In the genomic region with DNA sequence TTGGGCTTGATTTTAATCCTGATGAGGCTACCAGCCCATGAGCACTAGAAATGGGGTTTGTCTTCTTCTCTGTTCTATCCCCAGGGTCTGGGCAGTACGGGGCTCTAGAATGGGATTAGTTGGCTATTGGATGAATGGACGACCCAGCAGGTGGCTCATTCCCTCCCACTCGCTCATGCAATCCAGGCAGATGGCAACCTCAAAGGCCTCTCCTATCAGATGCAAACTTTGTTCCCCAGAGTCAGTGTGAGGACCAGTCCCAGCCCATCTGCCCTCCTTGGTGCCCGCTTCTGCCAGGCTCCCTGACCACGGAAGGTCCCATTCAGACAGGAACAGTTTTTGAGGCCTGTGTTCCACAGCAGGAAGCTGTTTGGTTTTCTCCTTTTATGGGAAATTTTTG, we compare ENCODE assay signal across 14 mouse cellular contexts.
DNase-seq lines count a peak whose midpoint lies in the region; ATAC-seq lines count a peak whose summit lies in the region.
"Had no signal": no experiment of that assay in that cellular context is flagged by ENCODE, and none has a peak within 500 bp of the region (broad histone marks: within the 10 kb centered on the region; RNA-seq: fewer than 3 reads in every experiment).

No protein-coding gene starts in this region.

- H3K4me1 ChIP-seq in forebrain, embryonic 10.5 days, result peaks cover 39% of the 10 kb centered on the region
- peaks cover 13% of the 10 kb centered on the region for H3K4me1 ChIP-seq in forebrain, embryonic 11.5 days (replicated peaks; ENCODE audit: control insufficient read depth, insufficient read depth, low read length)
- H3K4me1 ChIP-seq in hindbrain, embryonic 13.5 days (replicated peaks), result peaks cover 62% of the 10 kb centered on the region
- H3K4me1 ChIP-seq in midbrain, embryonic 16.5 days (ENCODE audit: control insufficient read depth, insufficient read depth, low read length), result peaks cover 29% of the 10 kb centered on the region

- H3K9me3 ChIP-seq in forebrain, embryonic 10.5 days, result no peaks in the 10 kb centered on the region
- H3K9me3 ChIP-seq in forebrain, embryonic 11.5 days (ENCODE audit: control insufficient read depth, low read length), result no peaks in the 10 kb centered on the region
- no peaks in the 10 kb centered on the region for H3K9me3 ChIP-seq in hindbrain, embryonic 13.5 days
- no peaks in the 10 kb centered on the region for H3K9me3 ChIP-seq in midbrain, embryonic 16.5 days (replicated peaks; ENCODE audit: control insufficient read depth, low read length, poor library complexity, severe bottlenecking)
- H3K9me3 ChIP-seq: embryonic facial prominence, embryonic 13.5 days; kidney, embryonic 15.5 days had no signal

- no peak overlapping the region for H3K4me2 ChIP-seq in forebrain, embryonic 11.5 days (ENCODE audit: low read depth, low read length, severe bottlenecking)
- H3K4me2 ChIP-seq in hindbrain, embryonic 13.5 days, result no peak overlapping the region
- H3K4me2 ChIP-seq in midbrain, embryonic 16.5 days (ENCODE audit: low read length), result no peak overlapping the region
- H3K4me2 ChIP-seq: embryonic facial prominence, embryonic 13.5 days; kidney, embryonic 15.5 days; lung, embryonic 14.5 days had no signal

- no peaks in the 10 kb centered on the region for H3K27me3 ChIP-seq in forebrain, embryonic 10.5 days (ENCODE audit: poor library complexity, severe bottlenecking)
- H3K27me3 ChIP-seq in forebrain, embryonic 11.5 days (ENCODE audit: control insufficient read depth, insufficient read depth, low read length), result no peaks in the 10 kb centered on the region
- no peaks in the 10 kb centered on the region for H3K27me3 ChIP-seq in hindbrain, embryonic 13.5 days
- no peaks in the 10 kb centered on the region for H3K27me3 ChIP-seq in midbrain, embryonic 16.5 days (ENCODE audit: control insufficient read depth, insufficient read depth, low read depth, low read length)
- H3K27me3 ChIP-seq: kidney, embryonic 15.5 days had no signal

- 36% methylated on average over 5 of the region's 5 CpGs for WGBS in forebrain, embryonic 10.5 days
- 26% methylated on average over 5 of the region's 5 CpGs for WGBS in forebrain, embryonic 11.5 days
- 16% methylated on average over 5 of the region's 5 CpGs for WGBS in hindbrain, embryonic 13.5 days
- WGBS in midbrain, embryonic 16.5 days, result 17% methylated on average over 5 of the region's 5 CpGs

- H3K4me3 ChIP-seq in forebrain, embryonic 10.5 days, result no peak overlapping the region
- H3K4me3 ChIP-seq in forebrain, embryonic 11.5 days (ENCODE audit: low read depth, low read length), result no peak overlapping the region
- H3K4me3 ChIP-seq in hindbrain, embryonic 13.5 days, result no peak overlapping the region
- no peak overlapping the region for H3K4me3 ChIP-seq in midbrain, embryonic 16.5 days (ENCODE audit: low read depth, low read length)
- H3K4me3 ChIP-seq: embryonic facial prominence, embryonic 13.5 days; kidney, embryonic 15.5 days had no signal

- DNase-seq in forebrain, embryonic 10.5 days (ENCODE audit: extremely low spot score, low spot score), result no peak
- no peak for DNase-seq in forebrain, embryonic 11.5 days (ENCODE audit: low spot score)
- DNase-seq in R1 (ENCODE audit: low read depth, low spot score), result peak; percentile 22
- DNase-seq in urinary bladder, adult 18-20 months (ENCODE audit: low spot score in 2 of 2), result no peak
- no peak for DNase-seq in gastrocnemius, postnatal 10 days
- DNase-seq: gastrocnemius, postnatal 14 days; heart, postnatal 10 days; lung, embryonic 14.5 days; thymus, adult 2 months had no signal

- peak overlapping the region; percentile 45 for H3K27ac ChIP-seq in forebrain, embryonic 10.5 days
- no peak overlapping the region for H3K27ac ChIP-seq in forebrain, embryonic 11.5 days (ENCODE audit: low read depth, low read length)
- peak overlapping the region; percentile 83 for H3K27ac ChIP-seq in hindbrain, embryonic 13.5 days
- peak overlapping the region; percentile 60 for H3K27ac ChIP-seq in midbrain, embryonic 16.5 days (ENCODE audit: low read length)
- H3K27ac ChIP-seq: embryonic facial prominence, embryonic 13.5 days; kidney, embryonic 15.5 days had no signal

- no peak overlapping the region for H3K9ac ChIP-seq in forebrain, embryonic 11.5 days (ENCODE audit: low read length)
- H3K9ac ChIP-seq in hindbrain, embryonic 13.5 days, result no peak overlapping the region
- no peak overlapping the region for H3K9ac ChIP-seq in midbrain, embryonic 16.5 days (ENCODE audit: low read depth, low read length)
- H3K9ac ChIP-seq: embryonic facial prominence, embryonic 13.5 days; kidney, embryonic 15.5 days; lung, embryonic 14.5 days had no signal

- ATAC-seq in forebrain, embryonic 11.5 days (replicated peaks; ENCODE audit: low FRiP score), result no peak
- no peak for ATAC-seq in hindbrain, embryonic 13.5 days (ENCODE audit: low FRiP score)
- ATAC-seq in midbrain, embryonic 16.5 days, result no peak
- no peak for ATAC-seq in CD4-positive, CD25-positive, alpha-beta regulatory T cell, adult 4 months

- H3K36me3 ChIP-seq in forebrain, embryonic 10.5 days (replicated peaks), result no peaks in the 10 kb centered on the region
- no peaks in the 10 kb centered on the region for H3K36me3 ChIP-seq in forebrain, embryonic 11.5 days (ENCODE audit: control insufficient read depth, insufficient read depth, low read length)
- no peaks in the 10 kb centered on the region for H3K36me3 ChIP-seq in hindbrain, embryonic 13.5 days
- no peaks in the 10 kb centered on the region for H3K36me3 ChIP-seq in midbrain, embryonic 16.5 days (ENCODE audit: control insufficient read depth, insufficient read depth, low read length)
- H3K36me3 ChIP-seq: embryonic facial prominence, embryonic 13.5 days; kidney, embryonic 15.5 days had no signal
